Mouse (Mus musculus) liver, embryonic 14 days (tissue): ENCODE measurements around the gene Rictor. TPM values are rescaled to one million over a fixed set of nuclear protein-coding genes. Genes with fewer than 3 reads are reported as not detected.

ENCODE experiments used
- polyA plus RNA-seq: library from polyadenylated mRNA; depleted of rRNA; stranded (reverse); fragments of >200 nt; gene quantifications from 2 replicates; pipeline ENCODE4 v1.2.3, GENCODE M21; 2012; rRNA removed

The Rictor gene
- polyA plus RNA-seq = 4.6 and 5.4 TPM in 2 replicates

GRCm38 (mm10) chr15:6707936-6708525 is at the start of gene Rictor:
Rictor (plus strand) TSS chr15:6708379.

Other genes starting within 250 kb of the Rictor start
- 9.7 and 12.0 TPM in 2 replicates for gene Fyb, start 185.5 kb upstream of the Rictor start, polyA plus RNA-seq
- 0.16 and 0.19 TPM in 2 replicates for gene Osmr, start 166.6 kb downstream of the Rictor start, polyA plus RNA-seq